Mouse (Mus musculus) activated CD4-positive, CD25-positive, alpha-beta regulatory T cell, adult 4 months (primary cell): ENCODE measurements around the gene Xpo5. TPM values are rescaled to one million over a fixed set of nuclear protein-coding genes. Genes with fewer than 3 reads are reported as not detected.
A peak's percentile ranks its signal among the peaks of the same experiment; 100 is the strongest.

ENCODE experiments used
- ATAC-seq: one replicate; pipeline ENCODE4 v1.8.0; 2017
- polyA plus RNA-seq, 2 experiments: library from polyadenylated mRNA; unstranded; fragments of 100-300 nt; shearing (Covaris generic); gene quantifications; one replicate each; pipeline ENCODE4 v1.2.1; 2017

Gene Xpo5
- 10 to 100 TPM; 21.3 to 29.8 TPM for polyA plus RNA-seq

DNA sequence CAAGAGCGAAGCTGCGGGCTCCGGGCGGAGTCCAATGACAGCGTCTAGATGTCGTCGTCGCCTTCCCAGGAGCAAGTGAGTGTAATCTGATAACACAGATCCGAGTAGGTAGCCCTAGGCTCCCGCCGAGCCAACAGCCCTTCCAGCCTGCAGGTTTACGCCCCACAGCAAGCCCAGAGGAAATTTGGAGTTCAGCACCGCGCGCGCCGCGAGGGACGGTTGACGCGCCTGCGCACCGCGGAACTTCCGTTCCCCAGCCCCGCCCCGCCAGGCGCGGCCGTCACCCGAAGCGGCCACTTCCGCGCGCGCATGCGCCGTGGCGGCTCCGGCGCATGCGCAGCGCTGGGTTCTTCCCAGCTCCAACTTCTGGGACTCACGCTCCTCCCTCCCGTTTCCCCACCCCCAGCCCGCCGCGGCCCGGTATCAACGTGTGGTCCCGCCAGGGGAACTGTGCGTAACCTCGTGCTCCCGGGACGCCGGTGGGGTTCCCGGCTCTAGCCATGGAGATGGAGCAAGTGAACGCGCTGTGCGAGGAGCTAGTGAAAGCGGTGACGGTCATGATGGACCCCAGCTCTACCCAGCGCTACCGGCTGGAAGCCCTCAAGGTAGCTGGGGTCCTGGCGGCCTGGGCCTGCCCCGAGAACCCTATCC, at the start of gene Xpo5, which contains the start of gene Polh:
Gene Xpo5 (plus strand): TSS at position 362 of the 651 bp plus-strand sequence.
Gene Polh (minus strand): TSS at position 225 of the 651 bp plus-strand sequence.
- peak; percentile 87 for ATAC-seq

DNA sequence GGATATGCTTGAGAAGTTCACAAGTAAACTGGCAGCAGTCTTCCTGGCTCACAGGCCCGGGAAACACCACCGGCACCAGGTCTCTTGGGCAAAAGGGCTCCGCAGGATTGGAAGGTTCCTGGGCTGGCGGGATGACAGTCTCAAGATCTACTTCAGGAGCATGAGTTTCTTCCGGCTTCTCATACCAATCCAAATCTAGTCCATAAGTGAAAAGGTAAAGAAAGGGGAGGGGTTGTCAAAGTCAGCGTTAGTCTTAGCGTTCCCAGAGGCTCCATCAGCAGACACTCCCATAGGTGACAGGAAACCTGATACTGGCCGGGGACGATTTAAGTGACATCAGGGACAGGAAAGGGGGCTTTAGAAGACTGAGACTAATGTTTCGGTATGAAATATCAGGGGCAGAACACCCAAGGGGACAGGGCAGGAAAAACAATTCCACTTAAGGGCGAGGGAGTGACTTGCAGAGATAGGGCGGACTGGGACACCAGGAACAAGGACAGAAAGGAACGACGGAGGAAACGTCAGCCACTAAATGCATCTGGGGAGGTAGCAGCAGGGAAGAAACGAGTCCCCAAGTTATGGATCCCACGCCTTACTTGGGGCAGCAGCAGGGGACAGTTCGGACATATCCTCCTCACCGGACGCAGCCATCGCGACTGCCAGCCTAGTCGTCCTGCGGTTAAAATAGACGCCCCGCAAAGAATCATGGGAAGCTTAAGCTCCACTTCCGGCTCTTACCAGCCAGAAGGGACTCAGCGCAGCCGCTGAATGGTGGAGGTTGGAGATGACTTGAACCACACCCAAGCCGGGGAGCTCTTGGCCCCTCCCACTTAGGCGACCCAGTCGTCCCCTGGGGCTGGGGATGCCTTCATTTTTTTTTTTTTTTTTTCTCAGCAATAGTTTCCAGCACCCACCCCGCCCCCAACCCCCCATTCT, 49.5 kb upstream of the Xpo5 start, which contains the start of gene Mad2l1bp:
Gene Mad2l1bp (minus strand): TSS at position 707 of the 936 bp plus-strand sequence.
- peak; percentile 96 for ATAC-seq

DNA sequence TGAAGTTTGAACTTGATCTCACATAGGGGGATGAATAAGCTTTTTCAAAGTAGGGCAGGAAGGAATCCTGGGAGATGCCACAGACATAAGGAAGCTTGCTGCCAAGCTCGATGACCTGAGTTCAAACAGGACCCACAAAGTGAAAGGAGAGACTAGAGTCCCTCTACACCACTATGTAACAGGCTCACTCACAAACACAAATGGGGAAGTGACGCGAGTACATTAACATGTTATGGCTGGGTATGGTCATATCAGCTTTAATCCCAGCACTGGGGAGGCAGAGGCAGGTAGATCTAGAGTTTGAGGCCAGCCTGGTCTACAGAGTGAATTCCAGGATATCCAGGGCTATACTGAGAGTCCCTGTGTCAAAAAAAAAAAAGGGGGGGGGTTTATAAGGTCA, 48.2 kb upstream of the Xpo5 start:
- no peak for ATAC-seq

DNA sequence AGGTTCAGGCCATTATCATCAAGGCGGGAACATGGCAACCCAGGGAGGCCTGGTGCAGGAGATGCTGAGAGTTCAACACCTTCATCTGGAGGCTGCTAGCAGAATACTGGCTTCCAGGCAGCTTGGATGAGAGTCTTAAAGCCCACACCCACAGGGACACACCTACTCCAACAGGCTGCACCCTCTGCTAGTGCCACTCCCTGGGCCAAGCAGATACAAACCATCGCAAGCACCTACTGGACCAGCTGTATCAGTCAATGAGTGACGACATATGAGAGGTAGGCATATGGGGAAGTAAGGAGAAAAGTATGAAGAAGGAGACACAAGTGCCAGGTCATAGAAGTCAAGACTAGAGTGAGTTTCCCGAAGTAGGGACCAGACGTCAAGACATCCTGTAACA, 45.9 kb upstream of the Xpo5 start:
- ATAC-seq: no peak

DNA sequence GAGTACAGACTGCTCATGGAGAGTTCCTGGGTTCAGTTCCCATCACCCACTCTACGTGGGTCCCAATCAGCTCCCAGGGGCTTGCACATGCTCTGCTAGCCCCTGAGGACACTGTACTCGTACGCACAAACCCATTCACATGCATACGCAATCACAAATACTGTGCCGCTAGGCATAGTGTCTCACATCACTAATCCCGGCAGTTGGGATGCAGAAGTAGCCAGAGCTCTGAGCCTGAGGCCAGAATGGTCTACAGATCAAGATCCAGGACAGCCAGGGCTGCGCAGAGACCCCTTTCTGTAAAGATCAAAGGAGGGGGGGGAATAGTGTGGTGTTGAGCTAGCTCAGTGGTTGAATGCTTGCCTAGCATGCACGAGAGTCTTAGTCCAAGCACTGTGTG, 45.5 kb upstream of the Xpo5 start:
- no peak for ATAC-seq

DNA sequence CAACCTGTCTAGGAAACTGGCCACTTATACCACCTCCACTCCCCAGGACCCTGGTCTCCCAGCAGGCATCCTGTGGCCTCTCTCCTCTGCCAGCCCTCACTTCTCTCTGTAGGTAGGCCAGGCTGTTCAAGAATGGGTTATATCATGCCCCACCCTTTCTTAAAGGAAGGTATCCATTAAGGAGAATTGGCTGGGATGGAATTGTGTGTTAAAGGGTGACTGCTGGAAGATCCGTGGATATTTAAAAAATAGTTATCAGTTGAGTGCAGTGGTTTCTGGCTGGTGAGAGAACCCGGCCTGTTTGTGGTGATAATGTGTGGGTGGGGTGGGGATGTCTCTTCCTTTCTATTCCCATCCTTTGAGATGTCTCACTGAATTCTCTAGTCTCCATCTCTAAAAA, 43.3 kb upstream of the Xpo5 start:
- no peak for ATAC-seq

DNA sequence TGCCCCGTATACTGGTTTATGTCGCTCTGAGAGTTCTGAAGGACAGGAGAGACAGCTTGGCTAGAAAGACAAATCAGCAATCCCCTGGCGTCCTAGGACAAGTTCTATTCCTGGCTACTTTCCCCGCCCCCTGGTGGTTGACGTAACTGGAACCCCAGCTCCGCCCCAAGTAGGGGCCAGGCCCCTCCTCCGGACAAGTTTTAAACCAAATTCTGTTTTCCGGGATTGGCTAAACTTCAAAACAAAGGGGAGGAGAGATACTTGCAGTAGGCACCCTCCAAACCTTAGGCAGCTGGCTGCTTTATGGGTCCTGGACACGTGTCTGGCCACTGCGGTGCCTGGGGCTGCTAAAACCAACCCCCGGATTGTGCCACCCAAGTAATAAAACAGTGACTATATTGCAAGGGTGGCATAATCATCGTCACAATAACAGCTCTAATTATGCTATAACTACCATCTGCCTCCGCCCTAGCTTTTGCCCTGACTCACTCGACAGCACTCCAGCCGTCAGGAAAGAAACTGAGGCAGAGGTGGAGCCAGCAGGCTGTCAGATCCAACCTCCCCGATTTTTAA, 42.4 kb upstream of the Xpo5 start:
- peak; percentile 34 for ATAC-seq

DNA sequence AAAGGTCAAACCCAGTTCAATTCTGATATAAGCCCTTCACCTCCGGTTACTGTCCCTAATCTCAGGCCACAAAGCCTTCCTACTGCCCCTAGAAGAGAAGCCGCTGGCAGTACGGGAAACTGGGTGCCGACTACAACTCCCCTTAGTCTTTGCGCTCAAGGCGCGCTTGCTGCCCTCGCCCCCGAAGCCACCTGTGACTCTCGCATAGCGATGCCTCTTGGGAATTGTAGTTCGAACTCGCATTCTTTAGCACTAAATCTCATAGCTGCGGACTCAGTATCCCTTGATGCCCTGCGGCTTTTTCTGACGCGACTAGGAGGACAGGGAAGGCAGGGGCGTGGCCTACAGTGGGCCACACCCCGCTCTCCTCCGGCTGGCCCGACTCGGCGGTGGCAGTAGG, 41.9 kb upstream of the Xpo5 start, which contains the start of gene Gtpbp2:
Gene Gtpbp2 (plus strand): TSS at position 347 of the 400 bp plus-strand sequence.
- peak; percentile 86 for ATAC-seq

DNA sequence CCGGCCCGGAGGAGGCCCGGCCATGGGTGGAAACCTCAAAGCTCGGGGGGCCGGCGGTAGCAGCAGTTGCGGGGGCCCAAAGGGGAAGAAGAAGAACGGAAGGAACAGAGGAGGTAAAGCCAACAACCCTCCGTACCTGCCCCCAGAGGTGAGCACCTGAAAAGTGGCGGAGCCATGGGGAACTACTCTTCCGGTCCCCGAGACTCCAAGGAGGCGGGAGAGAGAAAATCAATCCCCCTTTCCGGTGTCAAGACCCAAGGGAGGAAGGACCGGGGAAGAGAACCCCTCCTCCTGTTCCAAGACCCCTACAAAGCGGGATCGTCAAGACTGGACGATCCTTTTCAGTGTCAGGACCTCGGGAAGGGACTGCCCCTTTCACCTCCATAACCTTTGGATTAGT, 41.4 kb upstream of the Xpo5 start:
- no peak for ATAC-seq

DNA sequence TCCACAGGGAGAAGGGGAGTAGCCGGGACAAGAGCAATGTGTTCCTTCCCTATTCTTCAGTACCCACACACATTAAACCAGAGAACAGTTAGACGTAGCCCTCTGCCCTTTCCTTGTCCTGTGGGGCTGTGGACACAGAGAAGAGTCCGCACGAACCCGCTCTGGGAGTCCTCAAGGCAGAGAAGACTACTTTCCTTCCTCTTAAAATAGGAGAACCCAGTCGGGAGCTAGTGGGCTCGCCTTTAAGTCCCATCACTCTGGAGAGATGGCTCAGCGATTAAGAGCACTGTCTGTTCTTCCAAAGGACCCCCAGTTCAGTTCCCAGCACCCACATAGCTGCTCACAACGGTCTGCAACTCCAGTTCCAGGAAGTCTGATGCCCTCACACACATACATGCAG, 40.9 kb upstream of the Xpo5 start:
- no peak for ATAC-seq

DNA sequence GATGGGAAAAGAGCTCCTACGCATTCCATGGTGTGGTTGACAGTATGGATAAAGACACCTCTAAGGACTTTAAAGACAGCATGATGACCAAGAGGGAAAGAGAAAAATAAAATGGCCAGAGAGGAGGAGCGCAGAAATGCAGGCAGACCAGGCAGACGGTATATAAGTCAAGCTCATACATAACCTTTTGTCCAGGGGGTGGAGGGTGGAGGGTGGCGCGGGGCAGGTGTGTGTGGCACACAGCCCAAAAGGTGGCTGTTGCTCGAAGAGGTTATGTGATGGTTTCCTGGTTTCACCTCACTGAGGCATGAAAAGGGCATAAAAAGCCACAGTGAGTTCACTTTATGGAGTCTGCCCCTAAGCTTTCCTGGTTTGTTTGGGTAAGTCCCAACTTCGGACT, 40.0 kb upstream of the Xpo5 start:
- no peak for ATAC-seq

DNA sequence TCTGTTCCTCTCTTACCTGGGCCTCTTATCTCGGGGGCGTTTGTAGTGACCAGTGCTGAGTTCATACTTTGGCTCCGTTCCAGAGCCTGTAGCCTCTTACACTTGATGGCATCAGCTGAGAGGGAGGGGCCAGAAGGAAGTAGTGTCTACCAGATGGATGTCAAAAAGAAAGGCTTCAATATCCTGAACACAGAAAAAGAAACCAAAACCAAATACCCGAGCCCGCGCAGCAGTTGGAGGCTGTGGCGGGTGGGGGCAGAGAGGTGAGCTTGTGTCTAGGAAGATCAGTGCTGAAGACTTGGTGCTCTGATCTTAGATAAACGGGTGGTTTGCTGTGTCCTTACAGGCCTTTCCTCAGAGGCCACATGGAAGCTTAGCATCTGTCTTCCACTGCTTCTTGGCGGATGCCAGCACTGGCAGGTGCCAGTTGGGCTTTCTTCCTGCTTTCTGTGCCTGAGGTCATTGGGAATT, 39.6 kb upstream of the Xpo5 start:
- ATAC-seq: peak; percentile 62

DNA sequence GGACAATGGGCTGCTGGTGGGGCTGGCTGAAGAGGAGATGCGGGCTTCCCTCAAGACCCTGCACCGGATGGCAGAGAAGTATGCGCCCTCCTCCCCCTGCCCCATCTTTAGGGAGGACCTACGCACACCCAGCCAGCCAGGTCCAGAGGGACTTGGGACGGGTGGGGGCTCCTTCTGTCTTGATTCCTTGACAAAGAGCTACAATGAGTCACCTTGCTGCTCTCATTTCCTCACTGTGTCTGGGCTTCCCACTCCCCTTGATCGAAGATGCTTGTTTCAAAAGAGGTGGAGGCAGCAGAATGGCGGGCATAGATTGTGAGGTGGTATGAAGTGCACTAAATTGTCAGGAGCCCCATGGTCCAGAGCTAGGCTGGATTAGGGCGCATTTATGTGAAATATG, 38.3 kb upstream of the Xpo5 start:
- ATAC-seq: no peak

DNA sequence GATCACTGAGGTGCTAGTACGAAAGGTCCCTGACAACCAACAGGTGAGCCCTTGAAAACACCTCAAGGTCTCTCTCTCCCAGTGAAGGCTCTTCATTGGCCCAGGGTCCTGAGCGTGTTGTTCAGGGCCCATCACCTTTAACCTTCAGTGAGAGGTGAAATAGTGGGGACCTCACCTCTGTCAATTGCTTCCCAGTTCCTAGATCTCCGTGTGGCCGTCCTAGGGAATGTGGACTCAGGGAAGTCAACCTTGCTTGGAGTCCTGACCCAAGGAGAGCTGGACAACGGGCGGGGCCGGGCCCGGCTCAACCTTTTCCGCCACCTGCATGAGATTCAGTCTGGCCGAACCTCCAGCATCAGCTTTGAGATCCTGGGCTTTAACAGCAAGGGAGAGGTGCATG, 37.8 kb upstream of the Xpo5 start:
- no peak for ATAC-seq

DNA sequence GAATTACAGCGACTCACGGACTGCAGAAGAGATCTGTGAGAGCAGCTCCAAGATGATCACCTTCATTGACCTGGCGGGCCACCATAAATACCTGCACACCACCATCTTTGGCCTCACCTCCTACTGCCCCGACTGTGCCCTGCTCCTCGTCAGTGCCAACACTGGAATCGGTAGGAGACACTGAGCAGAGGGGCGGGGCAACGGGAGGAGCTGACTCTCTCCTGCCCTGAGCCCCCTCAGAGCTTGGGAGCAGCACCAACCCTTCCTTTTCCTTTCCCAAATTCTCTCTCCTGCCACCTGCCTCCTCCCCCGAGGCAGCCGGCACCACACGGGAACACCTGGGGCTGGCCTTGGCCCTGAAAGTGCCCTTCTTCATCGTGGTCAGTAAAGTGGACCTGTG, 37.1 kb upstream of the Xpo5 start:
- no peak for ATAC-seq

DNA sequence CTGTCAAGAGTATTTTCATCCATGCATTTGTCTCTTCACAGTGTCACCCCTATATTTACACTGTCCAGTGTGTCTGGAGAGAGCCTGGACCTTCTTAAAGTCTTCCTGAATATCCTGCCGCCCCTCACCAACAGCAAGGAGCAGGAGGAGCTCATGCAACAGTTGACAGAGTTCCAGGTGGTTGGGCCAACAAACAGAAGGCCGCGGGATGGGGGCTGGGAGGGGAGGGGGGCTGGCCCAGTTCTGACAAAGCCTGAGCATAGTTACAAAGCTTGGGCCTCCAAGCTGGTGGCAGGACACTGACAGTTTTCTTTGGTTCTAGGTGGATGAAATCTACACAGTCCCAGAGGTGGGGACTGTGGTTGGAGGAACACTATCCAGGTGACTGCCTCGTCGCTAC, 36.3 kb upstream of the Xpo5 start:
- no peak for ATAC-seq

DNA sequence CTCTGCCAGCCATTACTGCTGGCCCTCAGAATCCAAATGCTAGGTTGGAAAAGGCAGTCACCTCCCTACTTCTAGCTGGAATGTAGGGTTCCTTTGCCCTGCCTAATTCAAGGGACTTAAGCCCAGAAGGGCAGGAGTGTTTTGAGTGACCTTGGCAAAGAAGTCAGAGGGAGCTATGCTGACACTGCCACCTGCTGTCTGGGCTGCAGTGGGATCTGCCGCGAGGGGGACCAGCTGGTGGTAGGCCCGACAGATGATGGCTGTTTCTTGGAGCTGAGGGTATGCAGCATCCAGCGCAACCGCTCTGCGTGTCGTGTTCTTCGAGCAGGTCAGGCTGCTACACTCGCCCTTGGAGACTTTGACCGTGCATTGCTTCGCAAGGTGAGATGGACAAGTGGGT, 35.6 kb upstream of the Xpo5 start:
- ATAC-seq: no peak

DNA sequence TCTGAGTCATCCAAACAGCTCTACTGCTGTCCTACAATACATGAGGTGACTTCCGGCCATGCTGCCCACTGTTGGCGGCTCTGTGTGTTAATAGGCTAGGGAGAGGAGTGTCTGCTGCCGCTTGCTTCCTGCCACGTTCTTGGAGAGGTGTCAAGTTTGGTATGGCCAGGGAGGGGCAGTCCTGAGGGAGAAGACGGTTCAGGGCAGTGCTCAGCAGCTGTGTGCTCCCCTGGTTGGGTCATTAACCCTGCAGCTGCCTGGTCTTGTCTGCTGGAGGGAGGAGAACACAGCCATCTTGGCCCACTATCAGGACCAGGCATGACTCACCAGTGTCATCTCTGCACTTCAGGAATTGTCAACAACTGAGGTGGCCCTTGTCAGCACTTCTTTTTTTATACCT, 34.3 kb upstream of the Xpo5 start:
- no peak for ATAC-seq

DNA sequence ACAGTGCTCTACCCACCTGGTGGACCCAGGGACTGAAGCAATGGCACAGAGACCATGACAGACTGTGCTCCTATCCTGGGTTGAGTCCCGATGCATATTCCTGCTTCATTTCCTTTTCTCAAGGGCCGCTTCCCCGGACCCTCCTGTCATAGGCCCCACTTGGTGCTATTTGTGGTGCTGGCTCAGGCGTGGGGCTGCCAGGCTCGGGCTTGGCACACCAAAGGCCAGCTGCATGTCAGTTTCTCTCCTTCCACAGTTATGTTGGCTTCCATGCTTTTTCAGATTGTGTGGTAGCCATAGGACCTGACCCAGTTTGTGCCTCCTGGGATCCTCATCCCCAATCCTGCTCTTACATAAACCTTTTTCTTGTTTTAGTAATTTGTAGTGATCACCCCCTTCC, 33.8 kb upstream of the Xpo5 start:
- no peak for ATAC-seq

DNA sequence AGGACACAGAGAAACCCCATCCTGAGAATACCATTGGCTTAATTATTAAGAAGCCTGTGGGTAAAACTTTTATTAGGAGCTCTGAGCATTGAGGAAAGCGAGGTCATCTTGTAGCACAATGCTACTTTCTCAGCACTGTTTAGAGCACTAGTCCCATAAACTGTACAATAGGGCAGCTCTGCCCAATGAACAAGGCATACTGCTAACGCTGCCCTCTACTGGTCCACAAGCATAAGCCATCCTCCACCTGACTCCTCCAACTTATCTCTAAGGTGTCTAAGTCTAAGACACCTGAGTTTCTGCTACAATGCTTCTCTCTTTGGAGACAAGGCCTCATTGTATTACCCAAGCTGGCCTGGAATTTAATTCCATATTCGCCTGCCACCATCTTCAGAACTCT, 32.0 kb upstream of the Xpo5 start:
- peak; percentile 57 for ATAC-seq

DNA sequence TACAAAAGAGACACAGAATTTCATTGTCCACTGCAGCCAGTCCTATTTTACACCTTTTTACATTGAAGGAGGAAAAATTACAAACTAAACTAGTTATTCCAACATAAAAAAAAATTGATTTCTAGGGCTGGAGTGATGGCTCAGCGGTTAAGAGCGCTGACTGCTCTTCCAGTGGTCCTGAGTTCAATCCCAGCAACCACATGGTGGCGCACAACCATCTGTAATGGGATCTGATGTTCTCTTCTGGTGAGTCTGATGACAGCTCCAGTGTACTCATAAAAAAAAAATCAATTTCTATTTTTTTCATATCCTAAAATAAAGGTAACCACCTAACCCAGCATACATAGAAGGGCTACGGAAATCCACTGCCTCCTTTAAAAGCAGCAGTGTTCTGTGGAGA, 20.3 kb upstream of the Xpo5 start:
- ATAC-seq: no peak

DNA sequence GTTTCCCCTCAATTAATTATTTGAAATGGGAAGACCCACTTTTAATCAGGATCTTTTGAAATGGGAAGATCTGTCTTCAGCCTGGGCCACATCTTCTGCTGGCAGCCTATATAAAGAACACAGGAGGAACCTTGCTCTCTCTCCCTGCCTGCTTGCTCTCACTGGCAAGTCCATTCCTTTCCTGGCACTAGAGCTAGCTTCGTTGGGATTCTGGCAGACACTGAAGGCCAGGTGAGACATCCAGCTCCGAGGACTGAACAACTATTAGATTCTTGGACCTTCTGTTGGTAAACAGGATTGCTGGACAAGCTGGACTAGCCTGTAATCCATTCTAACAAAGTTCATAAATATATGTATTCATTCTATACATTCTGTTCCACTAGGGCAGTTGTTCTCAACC, 13.8 kb upstream of the Xpo5 start:
- no peak for ATAC-seq

DNA sequence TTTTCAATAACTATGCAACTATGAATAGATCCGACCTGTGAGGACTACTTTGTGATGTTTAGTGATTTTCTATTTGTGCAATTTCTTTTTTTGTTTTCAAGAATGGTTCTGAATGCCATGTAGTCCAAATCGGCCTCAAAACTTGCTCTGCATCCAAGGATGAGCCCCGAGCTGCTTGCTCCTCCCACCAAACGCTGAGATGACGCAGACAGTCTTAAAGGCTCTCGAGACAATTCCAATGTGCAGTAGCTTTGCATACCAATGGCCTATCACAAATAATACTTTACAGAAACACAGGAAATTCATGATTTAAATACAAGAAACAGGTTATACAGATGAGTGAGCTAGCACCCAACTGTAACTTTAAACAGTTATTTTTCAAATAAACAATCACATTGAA, 1.4 kb upstream of the Xpo5 start:
- ATAC-seq: no peak
